Mouse (Mus musculus) ES-E14 (cell line): ENCODE measurements around the gene Ppp1r13b.

Experiments
- CHD2 ChIP-seq: IDR thresholded peaks from 2 replicates; pipeline ENCODE4 v1.6.1; 2014; ENCODE audit warnings: mild to moderate bottlenecking, low read depth, low read length, inconsistent platforms
- HCFC1 ChIP-seq: IDR thresholded peaks from 2 replicates; pipeline ENCODE4 v1.6.1; 2012; ENCODE audit warnings: low read length, inconsistent platforms, borderline replicate concordance; ENCODE audit not compliant: insufficient read depth

GRCm38 (mm10) chr12:111794526-111795179 lies 113.3 kb downstream of the Ppp1r13b start:
- TF ChIP-seq HCFC1 (no peak), CHD2 (no peak)
